ENCODE assay signal across 13 mouse cellular contexts in genomic region chr3:31060745-31061102, GRCm38 (mm10). TPM values are rescaled to one million over a fixed set of nuclear protein-coding genes. Genes with fewer than 3 reads are reported as not detected.
DNase-seq lines count a peak whose midpoint lies in the region; ATAC-seq and TF ChIP-seq lines count a peak whose summit lies in the region.
"Had no signal": no experiment of that assay in that cellular context is flagged by ENCODE, and none has a peak within 500 bp of the region (broad histone marks: within the 10 kb centered on the region; RNA-seq: fewer than 3 reads in every experiment).

No protein-coding gene starts in this region.

- no peaks in the 10 kb centered on the region for H3K9me3 ChIP-seq in heart, embryonic 15.5 days (replicated peaks)
- H3K9me3 ChIP-seq in heart, embryonic 11.5 days (replicated peaks; ENCODE audit: control insufficient read depth, low read length): no peaks in the 10 kb centered on the region
- no peaks in the 10 kb centered on the region for H3K9me3 ChIP-seq in intestine, postnatal 0 days (ENCODE audit: control insufficient read depth)
- H3K9me3 ChIP-seq in stomach, embryonic 16.5 days (replicated peaks; ENCODE audit: control insufficient read depth, low read length): no peaks in the 10 kb centered on the region
- H3K9me3 ChIP-seq: limb, embryonic 13.5 days; midbrain, embryonic 12.5 days had no signal

- no peaks in the 10 kb centered on the region for H3K4me1 ChIP-seq in heart, embryonic 15.5 days (replicated peaks)
- H3K4me1 ChIP-seq in heart, embryonic 11.5 days (ENCODE audit: control insufficient read depth, insufficient read depth, low read length): no peaks in the 10 kb centered on the region
- H3K4me1 ChIP-seq in intestine, postnatal 0 days (replicated peaks; ENCODE audit: control insufficient read depth, insufficient read depth, low read length): no peaks in the 10 kb centered on the region
- no peaks in the 10 kb centered on the region for H3K4me1 ChIP-seq in stomach, embryonic 16.5 days (ENCODE audit: control insufficient read depth, insufficient read depth, low read length)
- H3K4me1 ChIP-seq: limb, embryonic 13.5 days had no signal

- H3K36me3 ChIP-seq in heart, embryonic 15.5 days: no peaks in the 10 kb centered on the region
- no peaks in the 10 kb centered on the region for H3K36me3 ChIP-seq in heart, embryonic 11.5 days (ENCODE audit: control insufficient read depth, insufficient read depth, low read length)
- H3K36me3 ChIP-seq in intestine, postnatal 0 days (ENCODE audit: control insufficient read depth, insufficient read depth): no peaks in the 10 kb centered on the region
- H3K36me3 ChIP-seq in stomach, embryonic 16.5 days (ENCODE audit: control insufficient read depth, insufficient read depth, low read length): no peaks in the 10 kb centered on the region
- H3K36me3 ChIP-seq: limb, embryonic 13.5 days; midbrain, embryonic 12.5 days had no signal

- no peak overlapping the region for H3K4me3 ChIP-seq in heart, embryonic 15.5 days
- H3K4me3 ChIP-seq in heart, embryonic 11.5 days (ENCODE audit: low read depth, low read length): no peak overlapping the region
- H3K4me3 ChIP-seq in intestine, postnatal 0 days (ENCODE audit: low read depth, low read length): no peak overlapping the region
- no peak overlapping the region for H3K4me3 ChIP-seq in stomach, embryonic 16.5 days (replicated peaks; ENCODE audit: low read length)
- H3K4me3 ChIP-seq: limb, embryonic 13.5 days; midbrain, embryonic 12.5 days had no signal

- ATAC-seq in heart, embryonic 15.5 days (replicated peaks; ENCODE audit: insufficient number of reproducible peaks, insufficient read depth, low FRiP score, low read depth): no peak
- ATAC-seq in heart, embryonic 11.5 days (replicated peaks; ENCODE audit: insufficient number of reproducible peaks, low FRiP score, low TSS enrichment): no peak
- ATAC-seq in intestine, postnatal 0 days: no peak
- no peak for ATAC-seq in stomach, embryonic 16.5 days (ENCODE audit: insufficient read depth, low FRiP score)

- H3K27me3 ChIP-seq in heart, embryonic 15.5 days: no peaks in the 10 kb centered on the region
- no peaks in the 10 kb centered on the region for H3K27me3 ChIP-seq in heart, embryonic 11.5 days (ENCODE audit: control insufficient read depth, insufficient read depth, low read length)
- no peaks in the 10 kb centered on the region for H3K27me3 ChIP-seq in intestine, postnatal 0 days (replicated peaks; ENCODE audit: control insufficient read depth, insufficient read depth, low read length)
- no peaks in the 10 kb centered on the region for H3K27me3 ChIP-seq in stomach, embryonic 16.5 days (ENCODE audit: control insufficient read depth, insufficient read depth, low read length)
- H3K27me3 ChIP-seq: limb, embryonic 13.5 days; midbrain, embryonic 12.5 days had no signal

- peak; percentile 28 for DNase-seq in testis, postnatal 14 days (ENCODE audit: low spot score)
- no peak for DNase-seq in testis, postnatal 10 days (ENCODE audit: low spot score)
- no peak for DNase-seq in layer of hippocampus, adult 18-20 months (ENCODE audit: low spot score in 2 of 2)
- DNase-seq in adrenal gland, adult 8-10 months: no peak
- DNase-seq: cerebellum, postnatal 10 days; gastrocnemius, postnatal 36 days; right cerebral cortex, postnatal 4 days had no signal

- H3K9ac ChIP-seq in heart, embryonic 15.5 days: no peak overlapping the region
- no peak overlapping the region for H3K9ac ChIP-seq in heart, embryonic 11.5 days (ENCODE audit: low read depth, low read length)
- no peak overlapping the region for H3K9ac ChIP-seq in intestine, postnatal 0 days (ENCODE audit: low read depth, low read length)
- H3K9ac ChIP-seq in stomach, embryonic 16.5 days (ENCODE audit: low read length): no peak overlapping the region
- H3K9ac ChIP-seq: limb, embryonic 13.5 days; midbrain, embryonic 12.5 days had no signal

- H3K27ac ChIP-seq in heart, embryonic 15.5 days: peak overlapping the region; percentile 33; the same call in 1 of the 2 replicates
- H3K27ac ChIP-seq in heart, embryonic 11.5 days (ENCODE audit: low read depth, low read length): no peak overlapping the region
- H3K27ac ChIP-seq in intestine, postnatal 0 days (ENCODE audit: low read depth, low read length): 0 out of 2 replicates have a peak overlapping the region, but pooled peaks have one; percentile 21
- H3K27ac ChIP-seq in stomach, embryonic 16.5 days (ENCODE audit: low read length): no peak overlapping the region
- H3K27ac ChIP-seq: limb, embryonic 13.5 days; midbrain, embryonic 12.5 days had no signal

- 0 out of 2 replicates have a peak overlapping the region, but pooled peaks have one; percentile 29 for H3K4me2 ChIP-seq in heart, embryonic 15.5 days
- H3K4me2 ChIP-seq in heart, embryonic 11.5 days: no peak overlapping the region
- H3K4me2 ChIP-seq in intestine, postnatal 0 days (replicated peaks; ENCODE audit: low read depth): no peak overlapping the region
- H3K4me2 ChIP-seq in stomach, embryonic 16.5 days (ENCODE audit: low read depth, low read length): peak overlapping the region; percentile 1; the same call in 1 of the 2 replicates
- H3K4me2 ChIP-seq: limb, embryonic 13.5 days; midbrain, embryonic 12.5 days had no signal

- TF ChIP-seq CTCF in intestine, postnatal 0 days (IDR thresholded peaks at IDR 0.05; ENCODE audit: low read depth): peak; percentile 17; the same call in 1 of the 2 replicates

- WGBS in heart, embryonic 15.5 days: 83% methylated on average over 8 of the region's 8 CpGs
- 83% methylated on average over 8 of the region's 8 CpGs for WGBS in heart, embryonic 11.5 days (ENCODE audit: insufficient replicate concordance)
- WGBS in intestine, postnatal 0 days: 85% methylated on average over 8 of the region's 8 CpGs
- 79% methylated on average over 8 of the region's 8 CpGs for WGBS in stomach, embryonic 16.5 days

RNA-seq across cellular contexts. Expression of gene Skil, which starts 34.1 kb away (rescaled TPM):
- polyA plus RNA-seq in heart, embryonic 15.5 days (2015; fragmentation: Nextera tagmentation; extraction: Ambion mirVana): 12.3 and 13.2 TPM in 2 replicates
- polyA plus RNA-seq in heart, embryonic 11.5 days (2014; fragmentation: Nextera tagmentation; extraction: Ambion mirVana): 26.3 and 32.4 TPM in 2 replicates
- polyA plus RNA-seq in intestine, postnatal 0 days (2015; fragmentation: Nextera tagmentation; extraction: Ambion mirVana): 19.1 and 22.1 TPM in 2 replicates
- polyA plus RNA-seq in stomach, embryonic 16.5 days (2015; fragmentation: Nextera tagmentation; extraction: Ambion mirVana): 20.8 and 21.3 TPM in 2 replicates
- 10 to 100 TPM; 61.6 to 63.4 TPM for total RNA-seq in layer of hippocampus, adult 18-20 months (2021)
- 10 to 100 TPM; 29.2 to 39.4 (median 34.0) TPM for total RNA-seq in adrenal gland, adult 8-10 months (2022)

Comparison
In these comparisons a context has a peak if more than half of its experiments do, and no peak if none do; other contexts are left out.
1. H3K27ac ChIP-seq: peak in heart, embryonic 15.5 days (single experiment) and intestine, postnatal 0 days (single experiment); none in heart, embryonic 11.5 days (single experiment) and stomach, embryonic 16.5 days (single experiment).
2. H3K4me2 ChIP-seq: peak in heart, embryonic 15.5 days (single experiment) and stomach, embryonic 16.5 days (single experiment); none in heart, embryonic 11.5 days (single experiment) and intestine, postnatal 0 days (single experiment).